Mouse (Mus musculus): Measurements from ENCODE around the gene Bmper. TPM values are rescaled to one million over a fixed set of nuclear protein-coding genes. Genes with fewer than 3 reads are reported as not detected.

The Bmper gene
- polyA plus RNA-seq, 1 experiment from 2014 or later = 21.0 TPM

DNA sequence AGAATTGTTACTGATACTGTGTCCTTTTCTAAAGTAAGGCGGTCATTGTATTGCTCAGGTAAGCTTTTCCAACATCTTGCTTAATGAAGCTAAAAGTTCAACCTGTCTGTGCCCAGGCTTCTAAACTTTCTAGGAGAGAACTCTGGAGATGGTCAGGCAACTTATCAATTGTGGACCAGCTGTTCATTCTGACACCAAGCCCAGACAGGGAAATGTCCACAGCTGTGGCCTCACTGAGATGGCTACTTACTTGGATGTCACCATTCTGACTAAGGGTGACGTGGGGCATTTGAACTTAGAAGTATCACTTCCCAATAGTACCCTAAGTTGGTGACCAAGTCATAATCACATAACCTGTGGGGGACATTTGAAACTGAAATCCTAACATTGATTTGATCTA lies 129.5 kb downstream of the Bmper start:
- Histone ChIP-seq H3K27me3 (ENCODE audit: insufficient read depth, low read length) (no peaks in the 10 kb centered on the region), H3K9ac (replicated peaks; ENCODE audit: low read length) (no peak overlapping the region), H3K9me3 (ENCODE audit: low read length) (no peaks in the 10 kb centered on the region), H3K4me1 (ENCODE audit: insufficient read depth, low read length) (no peaks in the 10 kb centered on the region), H3K36me3 (ENCODE audit: insufficient read depth, low read length) (no peaks in the 10 kb centered on the region), H3K4me3 (ENCODE audit: low read length) (no peak overlapping the region), H3K27ac (ENCODE audit: low read length) (no peak overlapping the region), H3K4me2 (replicated peaks; ENCODE audit: low read depth, low read length) (no peak overlapping the region)
- ATAC-seq (ENCODE audit: low FRiP score, low TSS enrichment) = no peak
- WGBS = 96% methylated on average over 2 of the region's 2 CpGs

DNA sequence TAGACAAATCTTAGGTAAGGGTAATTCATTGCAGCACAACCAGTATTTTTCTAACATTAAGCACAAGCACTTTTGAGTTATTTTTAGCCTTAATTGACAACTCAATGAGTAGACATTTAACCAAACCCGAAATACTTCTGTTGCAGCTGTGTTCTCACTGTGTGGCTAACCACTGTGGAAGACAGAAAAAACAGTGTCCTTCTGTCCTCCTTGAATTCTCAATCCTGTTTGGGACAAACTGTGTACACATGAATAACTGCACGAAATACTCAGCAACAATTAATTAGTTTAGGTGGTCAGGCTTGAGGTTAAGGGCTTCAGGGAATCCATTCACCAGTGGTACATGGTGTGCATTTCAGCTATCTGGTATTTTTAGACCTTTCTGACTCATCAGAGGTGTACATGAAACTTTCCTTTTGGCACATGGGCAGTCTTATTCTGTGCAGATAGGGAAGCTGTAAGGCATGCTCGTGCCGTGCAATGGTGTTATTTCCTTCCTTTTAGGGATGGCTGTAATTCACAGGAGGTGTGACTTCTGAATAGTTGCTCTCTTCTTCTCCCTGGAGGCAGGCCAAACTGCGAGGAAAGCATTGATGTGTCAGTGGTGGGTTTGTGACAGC lies 131.4 kb downstream of the Bmper start:
- H3K36me3 ChIP-seq (ENCODE audit: insufficient read depth, low read length) = no peaks in the 10 kb centered on the region
- no peak overlapping the region for H3K4me2 ChIP-seq (replicated peaks; ENCODE audit: low read depth, low read length)
- no peaks in the 10 kb centered on the region for H3K4me1 ChIP-seq (ENCODE audit: insufficient read depth, low read length)
- no peak overlapping the region for H3K27ac ChIP-seq (ENCODE audit: low read length)
- no peak for ATAC-seq (ENCODE audit: low FRiP score, low TSS enrichment)
- H3K9ac ChIP-seq (replicated peaks; ENCODE audit: low read length) = no peak overlapping the region
- H3K4me3 ChIP-seq (ENCODE audit: low read length) = no peak overlapping the region
- H3K9me3 ChIP-seq (ENCODE audit: low read length) = 0 out of 2 replicates have a peak, but pooled peaks cover 2% of the 10 kb centered on the region
- 32% methylated on average over 5 of the region's 5 CpGs for WGBS
- no peaks in the 10 kb centered on the region for H3K27me3 ChIP-seq (ENCODE audit: insufficient read depth, low read length)

- Histone ChIP-seq H3K27ac (ENCODE audit: low read length) (no peak overlapping the region), H3K4me1 (ENCODE audit: insufficient read depth, low read length) (no peaks in the 10 kb centered on the region), H3K27me3 (ENCODE audit: insufficient read depth, low read length) (no peaks in the 10 kb centered on the region), H3K36me3 (ENCODE audit: insufficient read depth, low read length) (no peaks in the 10 kb centered on the region), H3K4me2 (replicated peaks; ENCODE audit: low read depth, low read length) (no peak overlapping the region), H3K4me3 (ENCODE audit: low read length) (no peak overlapping the region), H3K9me3 (ENCODE audit: low read length) (0 out of 2 replicates have a peak, but pooled peaks cover 2% of the 10 kb centered on the region), H3K9ac (replicated peaks; ENCODE audit: low read length) (no peak overlapping the region)
- 86% methylated on average over 2 of the region's 2 CpGs for WGBS
- no peak for ATAC-seq (ENCODE audit: low FRiP score, low TSS enrichment)
Measured at GRCm38 (mm10) chr9:23358108-23358507, 135.2 kb downstream of the Bmper start.

DNA sequence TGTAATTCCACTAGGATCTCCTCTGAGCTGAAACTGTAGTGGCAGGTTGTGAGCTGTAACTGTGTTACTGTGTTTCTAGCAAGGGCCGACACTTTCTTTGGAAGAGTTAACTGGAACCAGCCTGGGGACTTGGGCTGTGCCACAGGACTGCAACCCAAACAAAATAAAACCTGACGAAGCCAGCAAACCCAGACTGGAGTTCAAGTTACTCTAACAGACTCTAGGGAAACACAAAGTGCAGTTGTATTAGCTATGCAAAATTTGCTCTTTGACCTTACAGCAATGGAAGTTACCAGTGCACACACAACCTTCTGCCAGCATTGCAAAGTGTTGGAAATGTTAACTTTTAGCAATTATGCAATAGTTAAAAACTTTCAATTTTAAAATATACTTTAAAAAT lies 140.3 kb downstream of the Bmper start:
- Histone ChIP-seq H3K4me1 (ENCODE audit: insufficient read depth, low read length) (no peaks in the 10 kb centered on the region), H3K4me2 (replicated peaks; ENCODE audit: low read depth, low read length) (no peak overlapping the region), H3K4me3 (ENCODE audit: low read length) (no peak overlapping the region), H3K36me3 (ENCODE audit: insufficient read depth, low read length) (no peaks in the 10 kb centered on the region), H3K27ac (ENCODE audit: low read length) (no peak overlapping the region), H3K9ac (replicated peaks; ENCODE audit: low read length) (no peak overlapping the region), H3K9me3 (ENCODE audit: low read length) (0 out of 2 replicates have a peak, but pooled peaks cover 2% of the 10 kb centered on the region), H3K27me3 (ENCODE audit: insufficient read depth, low read length) (no peaks in the 10 kb centered on the region)
- 28% methylated on average over 2 of the region's 2 CpGs for WGBS
- ATAC-seq (ENCODE audit: low FRiP score, low TSS enrichment) = no peak

DNA sequence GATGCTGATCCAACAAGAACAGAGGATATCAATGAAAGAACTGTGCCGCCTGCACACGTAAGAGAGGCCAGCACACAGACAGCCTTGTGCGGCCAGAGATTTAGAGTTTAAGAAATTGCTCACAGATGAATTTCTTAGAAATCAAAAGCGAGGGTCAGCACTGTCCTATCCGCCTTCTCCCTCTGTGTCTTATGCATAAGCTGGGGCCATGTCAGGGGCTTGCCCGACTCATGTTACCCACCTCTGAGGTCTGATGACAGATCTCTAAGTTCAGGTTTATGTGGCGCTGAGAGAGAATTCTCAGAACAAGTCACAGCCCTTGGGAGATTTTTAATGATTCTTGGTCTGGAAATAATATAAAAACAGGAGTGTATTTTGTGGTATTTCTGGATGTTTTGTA lies 140.7 kb downstream of the Bmper start:
- H3K4me1 ChIP-seq (ENCODE audit: insufficient read depth, low read length) = no peaks in the 10 kb centered on the region
- WGBS = 66% methylated on average over 7 of the region's 7 CpGs
- no peaks in the 10 kb centered on the region for H3K27me3 ChIP-seq (ENCODE audit: insufficient read depth, low read length)
- H3K36me3 ChIP-seq (ENCODE audit: insufficient read depth, low read length) = no peaks in the 10 kb centered on the region
- H3K4me3 ChIP-seq (ENCODE audit: low read length) = no peak overlapping the region
- no peak for ATAC-seq (ENCODE audit: low FRiP score, low TSS enrichment)
- no peak overlapping the region for H3K9ac ChIP-seq (replicated peaks; ENCODE audit: low read length)
- H3K27ac ChIP-seq (ENCODE audit: low read length) = no peak overlapping the region
- H3K4me2 ChIP-seq (replicated peaks; ENCODE audit: low read depth, low read length) = no peak overlapping the region
- 0 out of 2 replicates have a peak, but pooled peaks cover 2% of the 10 kb centered on the region for H3K9me3 ChIP-seq (ENCODE audit: low read length)

DNA sequence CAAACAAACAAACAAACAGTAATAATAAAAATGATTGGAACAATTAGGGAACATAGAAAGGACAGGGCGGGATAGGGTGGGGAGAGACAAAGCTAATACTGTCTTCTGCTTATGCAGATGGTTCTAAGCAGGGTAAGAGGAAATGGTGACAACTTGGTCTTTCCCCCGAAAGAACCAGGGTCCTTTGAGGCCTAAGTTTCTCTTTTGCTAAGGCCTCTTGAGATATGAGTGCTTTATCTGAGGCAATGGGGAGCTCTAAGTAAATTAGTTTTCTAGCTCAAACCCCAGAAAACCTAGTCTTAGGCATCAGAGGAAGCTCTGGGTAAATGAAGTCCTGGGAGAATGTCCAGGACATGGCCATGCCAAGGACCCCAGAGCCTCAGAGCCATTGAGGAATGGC lies 141.2 kb downstream of the Bmper start:
- H3K4me1 ChIP-seq (ENCODE audit: insufficient read depth, low read length) = no peaks in the 10 kb centered on the region
- H3K27me3 ChIP-seq (ENCODE audit: insufficient read depth, low read length) = no peaks in the 10 kb centered on the region
- H3K4me3 ChIP-seq (ENCODE audit: low read length) = no peak overlapping the region
- H3K4me2 ChIP-seq (replicated peaks; ENCODE audit: low read depth, low read length) = no peak overlapping the region
- no peaks in the 10 kb centered on the region for H3K9me3 ChIP-seq (ENCODE audit: low read length)
- 88% methylated on average over 2 of the region's 2 CpGs for WGBS
- ATAC-seq (ENCODE audit: low FRiP score, low TSS enrichment) = no peak
- no peaks in the 10 kb centered on the region for H3K36me3 ChIP-seq (ENCODE audit: insufficient read depth, low read length)
- H3K9ac ChIP-seq (replicated peaks; ENCODE audit: low read length) = no peak overlapping the region
- H3K27ac ChIP-seq (ENCODE audit: low read length) = no peak overlapping the region

DNA sequence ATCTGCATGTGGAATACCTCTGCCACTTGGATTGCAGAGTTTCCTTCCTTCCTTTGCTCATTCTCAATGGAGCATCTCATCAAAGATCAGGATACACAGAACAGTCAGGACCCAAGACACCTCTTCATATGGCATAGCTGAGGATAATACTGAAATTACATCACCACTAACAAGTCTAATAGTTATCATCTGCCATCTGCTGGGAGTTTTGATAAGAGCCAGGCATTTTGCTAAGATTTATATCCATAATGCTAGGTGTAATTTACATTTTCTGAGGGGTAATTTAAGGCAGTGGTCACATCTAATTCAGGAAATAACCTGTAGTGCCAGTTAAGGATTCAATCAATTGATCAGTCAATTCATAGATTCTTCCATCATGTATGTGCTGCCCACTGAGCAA lies 145.2 kb downstream of the Bmper start:
- no peaks in the 10 kb centered on the region for H3K9me3 ChIP-seq (ENCODE audit: low read length)
- H3K9ac ChIP-seq (replicated peaks; ENCODE audit: low read length) = no peak overlapping the region
- no peaks in the 10 kb centered on the region for H3K27me3 ChIP-seq (ENCODE audit: insufficient read depth, low read length)
- H3K36me3 ChIP-seq (ENCODE audit: insufficient read depth, low read length) = no peaks in the 10 kb centered on the region
- no peak overlapping the region for H3K4me3 ChIP-seq (ENCODE audit: low read length)
- H3K27ac ChIP-seq (ENCODE audit: low read length) = no peak overlapping the region
- no peak for ATAC-seq (ENCODE audit: low FRiP score, low TSS enrichment)
- H3K4me1 ChIP-seq (ENCODE audit: insufficient read depth, low read length) = no peaks in the 10 kb centered on the region
- H3K4me2 ChIP-seq (replicated peaks; ENCODE audit: low read depth, low read length) = no peak overlapping the region

DNA sequence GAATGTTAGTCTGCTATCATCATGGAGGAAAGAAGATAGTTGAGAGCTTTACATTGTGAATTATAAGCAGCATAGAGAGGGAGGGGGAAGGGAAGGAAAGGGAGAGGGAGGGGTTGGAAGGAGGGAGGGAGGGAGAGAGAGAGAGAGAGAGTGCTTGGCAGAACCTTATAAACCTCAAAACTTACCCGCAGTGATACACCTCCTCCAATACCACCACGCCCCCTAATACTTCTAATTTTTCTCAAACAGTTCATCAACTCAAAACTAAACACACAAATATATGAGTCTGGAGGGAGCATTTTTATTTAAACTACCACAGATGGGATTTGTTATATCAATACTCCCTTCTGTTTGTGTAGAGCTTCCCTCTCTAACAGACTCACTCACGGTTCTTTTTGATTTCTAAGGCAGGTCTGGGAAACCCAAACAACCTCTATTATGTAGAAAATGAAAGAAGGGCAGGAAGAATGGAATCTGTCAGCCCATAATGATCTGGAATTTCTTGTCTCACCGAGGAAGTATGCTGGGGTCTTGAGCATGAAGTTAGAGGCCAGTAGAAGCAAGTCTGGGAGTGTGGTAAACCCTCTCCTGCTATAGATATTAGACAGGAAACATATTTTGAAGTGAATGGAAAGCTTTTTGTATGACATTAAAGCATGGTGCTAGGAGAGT lies 152.0 kb downstream of the Bmper start:
- Histone ChIP-seq H3K27ac (ENCODE audit: low read length) (no peak overlapping the region), H3K4me3 (ENCODE audit: low read length) (no peak overlapping the region), H3K9ac (replicated peaks; ENCODE audit: low read length) (no peak overlapping the region), H3K27me3 (ENCODE audit: insufficient read depth, low read length) (no peaks in the 10 kb centered on the region), H3K4me2 (replicated peaks; ENCODE audit: low read depth, low read length) (no peak overlapping the region), H3K9me3 (ENCODE audit: low read length) (no peaks in the 10 kb centered on the region), H3K4me1 (ENCODE audit: insufficient read depth, low read length) (peaks cover 9% of the 10 kb centered on the region; the same call in 1 of the 2 replicates), H3K36me3 (ENCODE audit: insufficient read depth, low read length) (no peaks in the 10 kb centered on the region)
- ATAC-seq (ENCODE audit: low FRiP score, low TSS enrichment) = no peak
- 67% methylated on average over 4 of the region's 4 CpGs for WGBS

- WGBS = 60% methylated on average over 5 of the region's 5 CpGs
- ATAC-seq (ENCODE audit: low FRiP score, low TSS enrichment) = no peak
- Histone ChIP-seq H3K27ac (ENCODE audit: low read length) (no peak overlapping the region), H3K9ac (replicated peaks; ENCODE audit: low read length) (no peak overlapping the region), H3K36me3 (ENCODE audit: insufficient read depth, low read length) (no peaks in the 10 kb centered on the region), H3K4me3 (ENCODE audit: low read length) (no peak overlapping the region), H3K27me3 (ENCODE audit: insufficient read depth, low read length) (no peaks in the 10 kb centered on the region), H3K4me1 (ENCODE audit: insufficient read depth, low read length) (peaks cover 9% of the 10 kb centered on the region; the same call in 1 of the 2 replicates), H3K9me3 (ENCODE audit: low read length) (no peaks in the 10 kb centered on the region), H3K4me2 (replicated peaks; ENCODE audit: low read depth, low read length) (no peak overlapping the region)
Measured at GRCm38 (mm10) chr9:23377831-23378730, 155.2 kb downstream of the Bmper start.

Data from kidney, embryonic 16.5 days (tissue).